Mouse (Mus musculus): ENCODE measurements around the gene Appbp2.

Gene Appbp2

GRCm38 (mm10) chr11:85234990-85235841 is at the start of gene Appbp2:
Appbp2 (minus strand) TSS chr11:85235130.
- peak; percentile 94 to 95 for DNase-seq (ENCODE audit: low spot score in 2 of 2)

GRCm38 (mm10) chr11:85281219-85281878 is 46.4 kb upstream of the Appbp2 start:
- DNase-seq (ENCODE audit: low spot score in 2 of 2), result no peak

- no peak for DNase-seq (ENCODE audit: low spot score in 2 of 2)
Observed at GRCm38 (mm10) chr11:85278175-85278574, 43.2 kb upstream of the Appbp2 start.

GRCm38 (mm10) chr11:85277609-85278008 is 42.7 kb upstream of the Appbp2 start:
- DNase-seq (ENCODE audit: low spot score in 2 of 2), result no peak

GRCm38 (mm10) chr11:85275151-85275550 is 40.2 kb upstream of the Appbp2 start:
- no peak for DNase-seq (ENCODE audit: low spot score in 2 of 2)

GRCm38 (mm10) chr11:85273299-85273698 is 38.4 kb upstream of the Appbp2 start:
- no peak for DNase-seq (ENCODE audit: low spot score in 2 of 2)

GRCm38 (mm10) chr11:85270631-85271030 is 35.7 kb upstream of the Appbp2 start:
- DNase-seq (ENCODE audit: low spot score in 2 of 2), result peak in 1 of 2 experiments; percentile 26

- no peak for DNase-seq (ENCODE audit: low spot score in 2 of 2)
Observed at GRCm38 (mm10) chr11:85267393-85267792, 32.5 kb upstream of the Appbp2 start.

GRCm38 (mm10) chr11:85264635-85265034 is 29.7 kb upstream of the Appbp2 start:
- DNase-seq (ENCODE audit: low spot score in 2 of 2), result no peak

GRCm38 (mm10) chr11:85261192-85261591 is 26.3 kb upstream of the Appbp2 start:
- peak; percentile 39 to 58 for DNase-seq (ENCODE audit: low spot score in 2 of 2)

- no peak for DNase-seq (ENCODE audit: low spot score in 2 of 2)
Observed at GRCm38 (mm10) chr11:85258966-85259365, 24.0 kb upstream of the Appbp2 start.

- DNase-seq (ENCODE audit: low spot score in 2 of 2), result no peak
Observed at GRCm38 (mm10) chr11:85255471-85256027, 20.6 kb upstream of the Appbp2 start.

GRCm38 (mm10) chr11:85253641-85254040 is 18.7 kb upstream of the Appbp2 start:
- DNase-seq (ENCODE audit: low spot score in 2 of 2), result no peak

GRCm38 (mm10) chr11:85253006-85253405 is 18.1 kb upstream of the Appbp2 start:
- no peak for DNase-seq (ENCODE audit: low spot score in 2 of 2)

- no peak for DNase-seq (ENCODE audit: low spot score in 2 of 2)
Observed at GRCm38 (mm10) chr11:85251955-85252354, 17.0 kb upstream of the Appbp2 start.

- DNase-seq (ENCODE audit: low spot score in 2 of 2), result no peak
Observed at GRCm38 (mm10) chr11:85250467-85250866, 15.5 kb upstream of the Appbp2 start.

- no peak for DNase-seq (ENCODE audit: low spot score in 2 of 2)
Observed at GRCm38 (mm10) chr11:85249338-85249737, 14.4 kb upstream of the Appbp2 start.

- no peak for DNase-seq (ENCODE audit: low spot score in 2 of 2)
Observed at GRCm38 (mm10) chr11:85248151-85248550, 13.2 kb upstream of the Appbp2 start.

GRCm38 (mm10) chr11:85241226-85241625 is 6.3 kb upstream of the Appbp2 start:
- no peak for DNase-seq (ENCODE audit: low spot score in 2 of 2)

- no peak for DNase-seq (ENCODE audit: low spot score in 2 of 2)
Observed at GRCm38 (mm10) chr11:85240211-85240610, 5.3 kb upstream of the Appbp2 start.

- peak; percentile 92 to 93 for DNase-seq (ENCODE audit: low spot score in 2 of 2)
Observed at GRCm38 (mm10) chr11:85234363-85234989, 454 bp downstream of the Appbp2 start.

- DNase-seq (ENCODE audit: low spot score in 2 of 2), result no peak
Observed at GRCm38 (mm10) chr11:85233676-85234210, 1.2 kb downstream of the Appbp2 start.

Data from right cerebral cortex, postnatal 10 days (tissue).